Mouse (Mus musculus): ENCODE results near the gene Slc36a3. TPM values are rescaled to one million over a fixed set of nuclear protein-coding genes. Genes with fewer than 3 reads are reported as not detected.
"Not testable (repeated sequence)": the region's sequence is repeated elsewhere in the genome, so short reads cannot be mapped to it uniquely, and the experiment has no call there.

Gene Slc36a3
- polyA plus RNA-seq, 1 experiment from 2014 or later: not detected

GRCm38 (mm10) chr11:55105389-55105788 lies 46.1 kb downstream of the Slc36a3 start:
- WGBS: 82% methylated on average over 4 of the region's 4 CpGs
- H3K27ac ChIP-seq: no peak overlapping the region
- no peak for ATAC-seq (ENCODE audit: insufficient number of reproducible peaks, insufficient read depth, low FRiP score, low TSS enrichment, low read depth)

GRCm38 (mm10) chr11:55103229-55103628 lies 48.3 kb downstream of the Slc36a3 start:
- Histone ChIP-seq H3K4me2 (no peak overlapping the region), H3K27me3 (no peaks in the 10 kb centered on the region), H3K4me3 (replicated peaks) (no peak overlapping the region), H3K4me1 (replicated peaks) (no peaks in the 10 kb centered on the region), H3K9ac (replicated peaks) (no peak overlapping the region), H3K9me3 (no peaks in the 10 kb centered on the region), H3K36me3 (no peaks in the 10 kb centered on the region), H3K27ac (no peak overlapping the region)
- ATAC-seq (ENCODE audit: insufficient number of reproducible peaks, insufficient read depth, low FRiP score, low TSS enrichment, low read depth): no peak
- 89% methylated on average over 3 of the region's 3 CpGs for WGBS

More at GRCm38 (mm10) chr11:55105389-55105788, 46.1 kb downstream of the Slc36a3 start:
- Histone ChIP-seq H3K27me3 (no peaks in the 10 kb centered on the region), H3K9me3 (no peaks in the 10 kb centered on the region), H3K4me1 (replicated peaks) (no peaks in the 10 kb centered on the region), H3K4me3 (replicated peaks) (no peak overlapping the region), H3K9ac (replicated peaks) (no peak overlapping the region), H3K36me3 (no peaks in the 10 kb centered on the region), H3K4me2 (no peak overlapping the region)

DNA sequence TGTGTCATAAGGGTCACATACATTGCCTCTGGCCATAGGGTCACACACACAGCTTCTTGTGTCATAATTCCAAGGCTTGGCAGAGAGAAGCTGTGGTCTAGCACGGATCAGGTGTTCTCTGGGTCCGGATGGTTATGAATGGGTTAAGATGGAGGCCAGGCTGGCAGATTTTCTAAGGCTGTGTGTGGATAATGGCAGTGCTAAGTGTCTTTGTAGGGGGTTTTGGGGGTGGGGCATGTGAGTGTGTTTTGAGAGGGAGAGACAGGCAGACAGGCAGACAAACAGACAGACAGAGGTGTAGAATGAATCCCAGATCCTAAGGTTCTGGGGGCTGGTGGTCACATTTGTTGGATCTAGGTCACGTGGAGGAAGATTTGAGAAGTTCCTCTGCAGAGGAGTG lies 49.5 kb downstream of the Slc36a3 start:
- 78% methylated on average over 3 of the region's 3 CpGs for WGBS

GRCm38 (mm10) chr11:55099868-55100267 lies 51.6 kb downstream of the Slc36a3 start:
- Histone ChIP-seq H3K4me2 (no peak overlapping the region), H3K27ac (no peak overlapping the region), H3K4me3 (replicated peaks) (no peak overlapping the region), H3K9ac (replicated peaks) (no peak overlapping the region), H3K27me3 (no peaks in the 10 kb centered on the region; the same call in 1 of the 2 replicates), H3K4me1 (replicated peaks) (no peaks in the 10 kb centered on the region; the same call in 1 of the 2 replicates), H3K36me3 (no peaks in the 10 kb centered on the region), H3K9me3 (no peaks in the 10 kb centered on the region)
- no peak for ATAC-seq (ENCODE audit: insufficient number of reproducible peaks, insufficient read depth, low FRiP score, low TSS enrichment, low read depth)
- 58% methylated on average over 4 of the region's 4 CpGs for WGBS

More for the DNA sequence above, 49.5 kb downstream of the Slc36a3 start:
- no peak overlapping the region for H3K9ac ChIP-seq (replicated peaks)
- H3K27ac ChIP-seq: no peak overlapping the region
- H3K4me3 ChIP-seq (replicated peaks): no peak overlapping the region
- no peak overlapping the region for H3K4me2 ChIP-seq
- H3K27me3 ChIP-seq: no peaks in the 10 kb centered on the region
- no peak for ATAC-seq (ENCODE audit: insufficient number of reproducible peaks, insufficient read depth, low FRiP score, low TSS enrichment, low read depth)
- no peaks in the 10 kb centered on the region for H3K9me3 ChIP-seq
- H3K36me3 ChIP-seq: no peaks in the 10 kb centered on the region
- H3K4me1 ChIP-seq (replicated peaks): no peaks in the 10 kb centered on the region; the same call in 1 of the 2 replicates

GRCm38 (mm10) chr11:55099019-55099771 lies 52.3 kb downstream of the Slc36a3 start:
- Histone ChIP-seq H3K27me3 (no peaks in the 10 kb centered on the region; the same call in 1 of the 2 replicates), H3K4me3 (replicated peaks) (no peak overlapping the region), H3K36me3 (no peaks in the 10 kb centered on the region), H3K4me2 (no peak overlapping the region), H3K4me1 (replicated peaks) (no peaks in the 10 kb centered on the region; the same call in 1 of the 2 replicates), H3K27ac (no peak overlapping the region), H3K9ac (replicated peaks) (no peak overlapping the region), H3K9me3 (no peaks in the 10 kb centered on the region)
- no peak for ATAC-seq (ENCODE audit: insufficient number of reproducible peaks, insufficient read depth, low FRiP score, low TSS enrichment, low read depth)
- WGBS: 92% methylated on average over 8 of the region's 8 CpGs

DNA sequence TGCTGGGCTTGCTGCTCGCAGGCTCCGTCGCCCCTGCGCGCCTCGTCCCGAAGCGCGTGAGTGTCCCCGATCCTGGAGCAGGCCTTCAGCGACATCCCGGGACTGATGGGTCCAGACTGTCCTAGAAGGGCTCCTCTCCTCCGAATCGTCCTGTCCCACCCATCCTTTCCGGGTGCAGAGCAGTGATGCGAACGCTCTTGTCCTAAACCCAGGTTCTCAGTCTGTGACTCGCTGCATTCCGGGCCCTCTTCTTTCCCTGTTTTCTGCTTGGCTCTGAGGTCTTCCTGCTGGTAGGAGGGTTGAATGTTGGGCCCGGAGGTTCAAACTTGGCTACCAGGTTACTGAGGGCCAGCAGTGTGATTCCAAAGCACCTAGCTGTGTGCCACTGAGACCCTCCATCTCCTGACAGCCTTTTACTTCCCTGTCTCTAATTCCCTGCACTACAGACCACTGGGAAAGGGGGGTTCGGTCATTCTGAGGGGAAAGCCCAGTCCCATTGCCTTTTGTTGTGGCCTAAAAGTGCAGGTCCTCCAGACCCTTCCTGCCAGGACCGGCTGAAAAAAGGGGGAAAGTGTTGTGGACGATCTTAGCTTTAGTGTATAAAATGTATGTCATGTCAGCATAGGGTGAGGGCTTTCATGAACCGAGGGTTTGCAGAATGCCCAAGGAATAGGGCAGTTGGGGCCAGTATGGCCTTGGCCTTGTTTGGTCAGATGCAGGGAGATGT lies 53.2 kb downstream of the Slc36a3 start:
- Histone ChIP-seq H3K4me1 (replicated peaks) (no peaks in the 10 kb centered on the region; the same call in 1 of the 2 replicates), H3K9me3 (no peaks in the 10 kb centered on the region), H3K27me3 (no peaks in the 10 kb centered on the region; the same call in 1 of the 2 replicates), H3K4me3 (replicated peaks) (peak overlapping the region; percentile 53), H3K27ac (no peak overlapping the region; the same call in 1 of the 2 replicates), H3K36me3 (no peaks in the 10 kb centered on the region), H3K4me2 (peak overlapping the region; percentile 77), H3K9ac (replicated peaks) (peak overlapping the region; percentile 63)
- ATAC-seq (ENCODE audit: insufficient number of reproducible peaks, insufficient read depth, low FRiP score, low TSS enrichment, low read depth): 0 out of 2 replicates have a peak, but pooled peaks have one; percentile 3
- WGBS: 16% methylated on average over 24 of the region's 24 CpGs

DNA sequence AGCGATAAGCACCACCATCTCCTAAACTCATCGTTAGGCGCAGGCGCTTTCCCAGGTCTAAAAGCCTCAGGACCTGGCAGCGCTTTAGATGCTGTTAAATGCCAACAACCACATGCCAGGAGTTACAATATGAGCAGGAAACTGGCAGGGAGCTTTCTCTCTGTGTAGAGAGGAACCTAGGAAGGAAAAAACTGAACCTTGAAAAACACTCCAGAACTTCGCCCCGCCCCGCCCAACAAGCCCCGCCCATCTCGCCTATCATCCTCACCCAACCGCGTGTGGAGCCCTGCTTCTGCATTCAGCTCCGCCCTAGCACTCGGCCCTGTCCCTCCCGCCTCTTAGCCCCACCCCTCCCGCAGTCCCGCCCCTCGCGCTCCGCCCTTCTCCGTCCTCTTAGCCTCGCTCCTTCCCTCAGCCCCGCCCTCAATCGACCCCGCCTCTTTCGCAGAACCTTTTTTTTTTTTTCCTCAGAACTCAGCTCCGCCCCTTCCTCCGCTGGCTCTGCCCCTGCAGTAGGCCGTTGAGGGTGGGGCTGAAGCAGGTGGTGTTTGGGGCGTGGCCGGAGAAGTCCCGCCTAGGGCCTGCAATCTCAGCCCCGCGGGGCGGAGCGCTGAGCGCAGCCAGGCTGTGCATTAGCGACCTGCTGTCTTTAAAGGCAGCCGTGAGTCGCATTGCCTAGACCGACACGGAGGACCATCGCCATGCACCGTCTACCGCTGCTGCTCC lies 53.9 kb downstream of the Slc36a3 start, which contains the start of gene Gm2a:
TSS of gene Gm2a (plus strand) at position 653 of the 726 bp plus-strand sequence.
- Histone ChIP-seq H3K9ac (replicated peaks) (peak within 1 kb of the TSS; percentile 63), H3K9me3 (no peaks in the 10 kb centered on the region), H3K27ac (peak within 1 kb of the TSS; percentile 32), H3K36me3 (no peaks in the 10 kb centered on the region), H3K4me2 (peak within 1 kb of the TSS; percentile 77), H3K4me3 (replicated peaks) (peak within 1 kb of the TSS; percentile 53), H3K27me3 (no peaks in the 10 kb centered on the region; the same call in 1 of the 2 replicates), H3K4me1 (replicated peaks) (no peaks in the 10 kb centered on the region; the same call in 1 of the 2 replicates)
- 2% methylated on average over 45 of the region's 45 CpGs for WGBS
- ATAC-seq (ENCODE audit: insufficient number of reproducible peaks, insufficient read depth, low FRiP score, low TSS enrichment, low read depth): peak; percentile 94

DNA sequence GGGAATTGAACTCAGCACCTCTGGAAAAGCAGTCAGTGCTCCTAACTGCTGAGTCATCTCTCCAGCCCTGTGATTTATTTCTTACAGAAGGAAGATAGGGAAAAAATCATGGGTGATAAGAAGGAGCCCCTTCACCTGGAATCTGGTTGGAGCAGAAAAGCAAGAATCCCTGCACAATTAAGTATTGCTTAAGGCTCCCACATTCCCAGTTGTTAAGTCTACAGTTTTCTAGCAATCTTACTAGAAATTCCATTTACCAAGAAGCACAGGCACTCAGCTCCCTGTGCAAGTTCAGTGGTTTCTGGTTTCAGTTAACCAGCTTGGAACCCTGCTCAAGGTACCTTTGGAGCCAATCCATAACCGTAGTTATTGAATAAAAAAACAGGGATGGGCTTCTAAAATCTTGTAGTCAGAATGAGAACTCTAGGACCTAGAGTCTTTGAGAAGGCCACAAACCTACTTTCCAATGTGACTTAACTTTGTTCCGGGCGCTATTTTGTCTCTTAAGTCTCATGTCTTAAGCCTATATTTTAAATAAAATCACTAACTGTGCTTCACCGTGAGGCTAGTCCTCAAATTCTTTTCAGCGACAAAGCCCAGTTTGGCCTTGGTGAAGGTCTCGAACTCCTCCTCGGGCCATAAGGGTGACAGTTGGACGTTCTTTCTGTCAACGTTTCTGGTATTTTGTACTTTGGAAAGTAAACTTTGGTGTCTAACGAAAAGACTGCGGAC lies 54.6 kb downstream of the Slc36a3 start:
- no peak overlapping the region for H3K9ac ChIP-seq (replicated peaks)

DNA sequence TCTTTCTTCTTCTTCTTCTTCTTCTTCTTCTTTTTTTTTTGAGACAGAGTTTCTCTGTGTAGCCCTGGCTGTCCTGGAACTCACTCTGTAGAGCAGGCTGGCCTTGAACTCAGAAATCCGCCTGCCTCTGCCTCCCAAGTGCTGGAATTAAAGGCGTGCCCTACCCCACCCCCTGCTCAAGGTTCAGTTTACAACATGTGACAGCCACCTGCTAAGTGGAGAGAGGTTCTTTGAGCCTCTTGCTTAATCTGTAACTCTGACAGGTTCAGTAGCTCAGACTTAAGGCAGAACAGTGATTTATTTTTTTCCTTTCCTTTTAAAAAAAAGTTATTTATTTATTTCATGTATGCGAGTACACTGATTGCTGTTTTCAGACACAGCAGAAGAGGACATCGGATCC lies 55.2 kb downstream of the Slc36a3 start:
- ATAC-seq (ENCODE audit: insufficient number of reproducible peaks, insufficient read depth, low FRiP score, low TSS enrichment, low read depth); H3K9me3 ChIP-seq; H3K27me3 ChIP-seq; H3K4me2 ChIP-seq; H3K36me3 ChIP-seq; H3K4me3 ChIP-seq (replicated peaks); H3K27ac ChIP-seq; H3K4me1 ChIP-seq (replicated peaks); H3K9ac ChIP-seq (replicated peaks): not testable (repeated sequence)
- 81% methylated on average over 4 of the region's 4 CpGs for WGBS

More for the DNA sequence above, 54.6 kb downstream of the Slc36a3 start:
- 38% methylated on average over 11 of the region's 11 CpGs for WGBS
- H3K27ac ChIP-seq: peak overlapping the region; percentile 32
- H3K9me3 ChIP-seq: no peaks in the 10 kb centered on the region
- peak overlapping the region; percentile 77 for H3K4me2 ChIP-seq
- peak overlapping the region; percentile 53 for H3K4me3 ChIP-seq (replicated peaks)
- no peaks in the 10 kb centered on the region; the same call in 1 of the 2 replicates for H3K27me3 ChIP-seq
- ATAC-seq (ENCODE audit: insufficient number of reproducible peaks, insufficient read depth, low FRiP score, low TSS enrichment, low read depth): no peak
- no peaks in the 10 kb centered on the region for H3K36me3 ChIP-seq
- no peaks in the 10 kb centered on the region; the same call in 1 of the 2 replicates for H3K4me1 ChIP-seq (replicated peaks)

DNA sequence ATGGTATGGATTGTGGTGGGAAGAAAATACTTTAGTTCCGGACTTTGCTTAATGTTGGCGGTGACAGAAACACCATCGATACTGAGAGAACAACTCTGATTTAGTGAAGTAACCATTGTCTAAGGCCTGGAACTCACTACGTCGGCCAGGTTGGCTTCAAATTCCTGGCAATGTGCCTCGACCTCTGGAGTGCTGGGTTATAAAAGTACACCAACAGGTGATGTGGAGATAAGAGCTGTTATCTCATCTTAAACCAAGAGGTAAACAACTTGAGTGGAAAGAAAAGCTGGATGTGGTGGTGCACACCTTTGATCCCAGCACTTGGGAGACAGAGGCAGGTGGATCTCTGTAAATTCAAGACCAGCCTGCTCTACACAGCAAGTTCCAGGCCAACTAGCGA lies 58.4 kb downstream of the Slc36a3 start:
- no peak for ATAC-seq (ENCODE audit: insufficient number of reproducible peaks, insufficient read depth, low FRiP score, low TSS enrichment, low read depth)
- Histone ChIP-seq H3K4me1 (replicated peaks) (no peaks in the 10 kb centered on the region; the same call in 1 of the 2 replicates), H3K9ac (replicated peaks) (no peak overlapping the region), H3K4me2 (no peak overlapping the region), H3K9me3 (no peaks in the 10 kb centered on the region), H3K4me3 (replicated peaks) (no peak overlapping the region), H3K27me3 (no peaks in the 10 kb centered on the region; the same call in 1 of the 2 replicates), H3K27ac (no peak overlapping the region), H3K36me3 (no peaks in the 10 kb centered on the region)
- WGBS: 77% methylated on average over 7 of the region's 7 CpGs

Measured in limb, embryonic 12.5 days (tissue).